Mouse (Mus musculus) gastrocnemius, adult 8-10 months (tissue): ENCODE results near the gene Olfr169. TPM values are rescaled to one million over a fixed set of nuclear protein-coding genes. Genes with fewer than 3 reads are reported as not detected.
"Not testable (repeated sequence)": the region's sequence is repeated elsewhere in the genome, so short reads cannot be mapped to it uniquely, and the experiment has no call there.

ENCODE experiments used
- DNase-seq, 2 experiments: peaks; one replicate each; pipeline ENCODE4 v3.0.0; 2022; ENCODE audit warnings: low spot score in 2 of 2
- total RNA-seq, 4 experiments: library from RNA; stranded (reverse); gene quantifications; 2 replicates each; pipeline ENCODE4 v1.2.4; 2022

Olfr169 gene
- not detected for total RNA-seq

GRCm38 (mm10) chr16:19571709-19572108 lies at the start of gene Olfr169:
TSS of gene Olfr169 (minus strand) at chr16:19571809.
- DNase-seq, result not testable (repeated sequence)

GRCm38 (mm10) chr16:19611782-19612181 lies 40.2 kb upstream of the Olfr169 start, which contains the start of gene Olfr170:
TSS of gene Olfr170 (minus strand) at chr16:19611882.
- DNase-seq, result not testable (repeated sequence)

GRCm38 (mm10) chr16:19603166-19603565 lies 31.6 kb upstream of the Olfr169 start:
- no peak for DNase-seq

GRCm38 (mm10) chr16:19553429-19553828 lies 18.2 kb downstream of the Olfr169 start:
- not testable (repeated sequence) for DNase-seq

- DNase-seq, result not testable (repeated sequence)
Measured at GRCm38 (mm10) chr16:19552246-19552645, 19.4 kb downstream of the Olfr169 start.

- DNase-seq, result no peak
Measured at GRCm38 (mm10) chr16:19535455-19535854, 36.2 kb downstream of the Olfr169 start, which contains the start of gene Olfr168. TSS of gene Olfr168 (minus strand) at chr16:19535555.

- no peak for DNase-seq
Measured at GRCm38 (mm10) chr16:19522166-19522565, 49.4 kb downstream of the Olfr169 start, which contains the start of gene Olfr167. TSS of gene Olfr167 (minus strand) at chr16:19522266.

Other genes with a start within 250 kb of the Olfr169 start
- gene Olfr165, start 148.7 kb downstream of the Olfr169 start, total RNA-seq, result not detected
- gene Olfr166, start 88.1 kb downstream of the Olfr169 start, total RNA-seq, result not detected
- not detected for gene Olfr167, start 49.5 kb downstream of the Olfr169 start, total RNA-seq
- gene Olfr168, start 36.3 kb downstream of the Olfr169 start, total RNA-seq, result not detected
- gene Olfr170, start 40.1 kb upstream of the Olfr169 start, total RNA-seq, result not detected
- gene Olfr171, start 58.1 kb upstream of the Olfr169 start, total RNA-seq, result not detected
- not detected for gene Lamp3, start 134.6 kb upstream of the Olfr169 start, total RNA-seq
- under 1 TPM in 1 of 4 experiments, not detected in 3; 0.10 TPM for gene B3gnt5, start 188.4 kb upstream of the Olfr169 start, total RNA-seq